Mouse (Mus musculus): Measurements from ENCODE around the gene Anapc11.

DNA sequence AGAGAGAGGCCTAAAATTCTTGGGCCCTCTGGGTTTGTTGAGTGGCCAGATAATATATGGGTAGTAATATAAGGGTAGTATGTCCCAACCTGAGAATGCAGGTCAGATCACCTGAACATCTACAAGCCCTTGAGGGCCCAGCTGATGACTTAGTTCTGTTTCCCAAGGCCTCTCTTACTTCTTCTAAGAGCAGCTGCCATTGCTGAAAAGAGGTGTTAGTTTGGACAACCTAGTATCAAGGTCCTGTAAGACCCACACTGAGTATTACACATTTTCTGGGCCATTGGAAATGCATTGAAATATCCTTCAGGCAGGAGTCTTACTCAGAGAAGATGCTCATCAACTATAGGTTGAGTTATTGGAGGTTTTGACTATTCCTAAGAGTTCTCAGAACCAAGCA is 22.3 kb upstream of the Anapc11 start:
- TF ChIP-seq POLR2A (IDR thresholded peaks at IDR 0.05; ENCODE audit: insufficient read depth, low read depth, low read length), result no peak
- no peak for TF ChIP-seq CTCF (IDR thresholded peaks at IDR 0.05; ENCODE audit: insufficient read depth, low read depth, low read length)
